Mouse (Mus musculus): ENCODE measurements around the gene Frs2.
A peak's percentile ranks its signal among the peaks of the same experiment; 100 is the strongest.
"Not testable (repeated sequence)": the region's sequence is repeated elsewhere in the genome, so short reads cannot be mapped to it uniquely, and the experiment has no call there.

Frs2 gene

DNA sequence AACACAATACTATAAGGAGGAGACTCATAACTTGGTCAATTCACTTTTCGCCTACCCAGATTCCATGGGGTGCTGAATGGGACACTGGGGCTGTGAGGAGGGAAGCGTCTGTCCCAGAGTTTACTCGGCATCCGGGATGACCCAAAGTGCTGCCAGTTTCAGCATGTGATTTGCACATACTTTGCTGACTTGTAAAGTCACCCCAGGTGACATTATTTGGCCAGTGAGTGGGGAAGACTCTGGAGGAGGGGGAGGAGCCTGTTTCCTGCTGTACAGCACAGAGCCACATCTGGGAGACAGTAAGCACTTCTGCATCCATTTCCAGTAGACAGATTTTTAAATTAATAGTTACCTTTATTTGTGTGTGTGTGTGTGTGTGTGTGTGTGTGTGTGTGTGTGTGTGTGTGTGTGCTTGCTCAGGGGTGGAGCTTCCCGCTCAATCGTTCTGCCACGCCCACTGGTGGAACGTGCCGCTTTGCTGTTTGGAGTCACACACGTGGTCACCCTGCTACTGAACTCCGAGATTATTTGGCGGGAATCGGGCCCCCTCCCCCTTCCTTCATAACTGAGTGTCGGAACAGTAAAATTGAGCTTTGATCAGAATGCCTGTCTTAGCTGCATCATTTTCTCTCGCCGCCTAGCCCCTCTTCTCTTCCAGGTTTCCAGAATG lies 104.7 kb downstream of the Frs2 start:
- peak; percentile 78 for DNase-seq (ENCODE audit: low read depth, low spot score)

DNA sequence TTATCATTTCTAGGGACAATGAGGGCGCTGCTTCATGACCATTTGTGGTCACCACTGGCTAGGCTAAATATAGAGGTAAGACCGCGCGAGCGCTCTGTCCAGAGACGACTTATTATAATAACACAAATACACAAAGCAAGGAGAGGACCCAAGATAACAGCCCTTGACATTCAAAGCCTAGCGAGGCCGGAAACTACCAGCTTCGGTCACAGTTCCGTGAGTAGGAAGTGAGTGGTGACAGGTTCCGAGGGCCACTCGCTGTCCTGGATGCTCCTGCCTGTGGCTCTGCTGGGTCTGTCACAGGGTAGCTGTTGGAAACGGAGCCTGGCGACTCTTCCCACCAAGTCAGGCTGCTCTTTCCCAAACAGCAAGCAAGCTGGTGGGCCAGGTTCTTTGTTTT lies 106.0 kb downstream of the Frs2 start:
- DNase-seq (ENCODE audit: low read depth, low spot score) = no peak

DNA sequence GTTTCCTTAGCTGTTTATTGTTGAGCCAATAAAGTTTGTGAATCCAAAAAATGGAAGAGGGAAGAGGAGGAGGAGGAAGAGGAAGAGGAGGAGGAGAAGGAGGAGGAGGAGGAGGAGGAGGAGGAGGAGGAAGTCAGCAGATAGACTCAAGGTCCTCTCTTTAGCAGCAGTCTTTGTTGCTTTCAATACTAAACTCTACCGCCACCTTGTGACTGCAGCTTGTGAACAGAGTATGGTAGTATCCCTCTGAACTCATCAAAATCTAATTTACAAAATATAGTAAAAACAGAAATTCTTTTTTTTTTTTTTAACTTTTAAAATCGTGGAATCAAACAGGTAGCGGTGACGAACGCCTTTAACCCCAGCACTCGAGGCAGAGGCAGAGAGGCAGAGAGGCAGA lies 108.0 kb downstream of the Frs2 start:
- peak; percentile 35 for DNase-seq (ENCODE audit: low read depth, low spot score)

DNA sequence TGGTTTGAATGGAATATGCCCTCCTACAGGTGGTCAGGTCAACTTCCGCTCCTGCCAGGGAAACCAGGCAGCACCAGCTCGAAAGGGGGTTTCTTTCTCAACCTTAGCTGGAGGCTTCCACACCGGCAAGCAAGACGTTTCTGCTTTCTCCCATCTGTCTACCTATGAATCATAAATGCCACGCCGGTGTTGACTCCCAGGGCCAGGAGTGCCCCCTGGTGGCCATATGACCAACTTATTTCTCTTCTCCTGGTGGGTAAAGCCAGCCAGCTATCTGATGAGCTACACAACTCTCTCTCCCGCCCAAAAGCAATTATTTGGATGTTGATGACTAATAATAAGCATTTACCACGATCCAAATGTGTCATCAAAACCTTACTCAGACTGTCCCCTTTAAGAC lies 114.5 kb downstream of the Frs2 start:
- peak; percentile 71 for DNase-seq (ENCODE audit: low read depth, low spot score)

DNA sequence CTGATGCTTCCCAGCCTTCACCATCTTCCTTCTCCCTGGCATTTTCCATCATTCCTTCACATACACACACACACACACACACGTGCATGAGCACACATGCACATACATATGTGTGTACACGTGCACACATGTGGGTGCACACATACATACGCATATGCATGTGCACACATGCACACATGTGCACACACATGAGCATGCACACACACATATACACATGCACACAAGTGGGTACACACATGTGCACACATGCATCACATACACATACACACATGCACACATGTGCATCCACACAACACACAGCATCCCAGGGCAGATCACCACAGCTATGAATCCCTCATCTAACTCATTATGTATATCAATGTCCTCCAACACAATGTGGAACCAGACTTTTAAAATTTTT lies 117.2 kb downstream of the Frs2 start:
- no peak for DNase-seq (ENCODE audit: low read depth, low spot score)

DNA sequence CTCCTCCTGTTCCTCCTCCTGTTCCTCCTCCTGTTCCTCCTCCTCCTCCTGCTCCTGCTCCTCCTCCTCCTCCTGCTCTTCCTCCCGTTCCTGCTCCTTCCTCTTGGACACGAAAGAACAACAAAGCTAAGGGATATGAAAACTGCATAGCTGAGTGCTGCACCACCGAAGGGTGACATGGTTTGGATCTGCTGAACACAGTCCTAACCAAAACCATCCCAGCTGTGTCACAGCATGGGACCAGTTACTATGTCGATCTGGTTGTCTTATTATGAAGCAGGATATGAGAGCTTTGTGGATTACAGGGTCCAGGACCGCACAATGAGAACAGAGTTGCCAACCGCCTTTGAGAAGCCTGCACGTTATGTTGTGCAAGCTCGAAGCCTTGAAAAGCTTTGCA lies 122.2 kb downstream of the Frs2 start:
- no peak for DNase-seq (ENCODE audit: low read depth, low spot score)

DNA sequence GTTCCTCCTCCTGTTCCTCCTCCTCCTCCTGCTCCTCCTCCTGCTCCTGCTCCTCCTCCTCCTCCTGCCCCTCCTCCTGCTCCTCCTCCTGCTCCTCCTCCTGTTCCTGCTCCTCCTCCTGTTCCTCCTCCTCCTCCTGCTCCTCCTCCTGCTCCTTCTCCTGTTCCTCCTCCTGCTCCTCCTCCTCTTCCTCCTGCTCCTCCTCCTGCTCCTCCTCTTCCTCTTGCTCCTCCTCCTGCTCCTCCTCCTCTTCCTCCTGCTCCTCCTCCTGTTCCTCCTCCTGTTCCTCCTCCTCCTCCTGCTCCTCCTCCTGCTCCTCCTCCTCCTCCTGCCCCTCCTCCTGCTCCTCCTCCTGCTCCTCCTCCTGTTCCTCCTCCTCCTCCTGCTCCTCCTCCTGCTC lies 122.6 kb downstream of the Frs2 start:
- DNase-seq (ENCODE audit: low read depth, low spot score) = not testable (repeated sequence)

DNA sequence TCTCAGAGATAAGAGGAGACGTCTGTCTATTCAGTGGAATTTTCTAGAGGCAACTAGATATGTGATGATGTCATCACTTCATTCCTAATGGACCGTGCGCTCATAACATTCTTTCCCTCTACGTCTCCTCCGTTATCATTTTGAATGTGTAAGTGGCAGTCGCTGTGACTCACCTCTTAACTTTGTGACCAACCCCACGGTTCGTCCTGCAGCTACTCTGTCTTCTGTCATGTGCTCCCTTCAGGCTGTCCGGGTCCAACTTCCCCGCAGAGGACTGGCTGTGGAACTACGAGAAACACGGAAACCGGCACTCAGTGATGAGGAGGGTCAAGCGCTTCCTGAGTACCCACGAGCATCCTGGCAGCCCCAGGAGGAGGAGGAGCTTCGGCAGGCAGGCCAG lies 124.6 kb downstream of the Frs2 start:
- no peak for DNase-seq (ENCODE audit: low read depth, low spot score)

DNA sequence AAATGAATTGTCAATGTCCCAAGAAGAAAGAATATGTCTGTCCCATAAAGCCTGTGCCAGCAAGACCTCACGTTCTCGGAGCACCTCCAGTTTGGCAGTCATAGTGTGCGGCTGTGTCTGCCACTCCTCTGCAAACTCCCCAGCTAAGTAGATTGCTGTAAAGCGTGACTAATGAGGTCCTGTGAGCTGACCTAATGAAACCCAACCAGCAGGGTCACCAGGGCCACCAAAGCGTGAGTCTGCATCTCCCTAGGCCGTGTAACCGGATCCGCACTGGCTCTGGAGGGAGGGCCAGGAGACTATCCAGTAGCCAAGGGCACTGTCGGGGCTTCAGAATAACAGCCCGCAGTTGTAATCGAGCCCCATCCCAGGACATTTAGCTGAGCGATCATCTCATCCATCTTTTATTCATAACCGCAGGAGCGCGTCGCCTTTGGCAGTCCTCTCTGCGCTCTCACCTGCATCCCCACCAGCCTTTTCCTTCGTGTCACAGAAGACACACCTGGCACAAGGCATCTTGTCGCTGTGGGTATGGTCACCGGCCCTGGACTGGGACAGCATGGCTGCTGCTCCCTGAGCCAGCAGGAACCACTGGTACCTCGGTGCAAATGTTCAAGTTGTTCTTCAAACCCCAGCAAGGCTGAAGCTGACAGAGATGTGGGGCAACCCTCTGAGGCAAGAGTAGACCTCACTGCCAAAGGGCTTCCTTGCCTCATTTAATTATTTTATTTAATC lies 127.1 kb downstream of the Frs2 start:
- no peak for DNase-seq (ENCODE audit: low read depth, low spot score)

All from ES-CJ7 (cell line).